Mouse (Mus musculus): ENCODE data around the gene Pax5. TPM values are rescaled to one million over a fixed set of nuclear protein-coding genes. Genes with fewer than 3 reads are reported as not detected.
A peak's percentile ranks its signal among the peaks of the same experiment; 100 is the strongest.

The Pax5 gene
- total RNA-seq, 2 experiments from 2014 or later, result 0.05 to 0.99 TPM

DNA sequence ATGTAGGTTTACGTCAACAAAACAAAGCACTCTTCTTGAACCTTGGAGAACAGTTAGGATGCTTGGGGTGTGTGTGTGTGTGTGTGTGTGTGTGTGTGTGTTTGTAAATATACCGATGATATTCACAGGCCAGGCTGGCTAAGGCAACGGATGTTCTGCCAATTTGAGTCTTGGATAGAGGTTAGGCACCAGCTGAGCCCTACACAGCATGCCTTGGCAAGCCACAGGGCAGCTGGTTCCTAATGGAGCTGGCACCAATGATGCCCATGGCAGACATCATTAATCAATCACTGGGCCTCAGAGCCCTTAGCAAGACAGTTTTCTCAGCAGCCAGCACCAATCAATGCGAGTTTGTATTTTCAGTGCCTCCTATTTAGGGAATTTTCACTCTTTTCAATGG, 173.5 kb downstream of the Pax5 start:
- peak in 1 of 2 experiments; percentile 8 for DNase-seq

- no peak for DNase-seq
Observed at GRCm38 (mm10) chr4:44535646-44536045, 174.6 kb downstream of the Pax5 start.

GRCm38 (mm10) chr4:44533286-44533685, 177.0 kb downstream of the Pax5 start:
- no peak for DNase-seq

GRCm38 (mm10) chr4:44532731-44533130, 177.6 kb downstream of the Pax5 start:
- DNase-seq, result no peak

DNA sequence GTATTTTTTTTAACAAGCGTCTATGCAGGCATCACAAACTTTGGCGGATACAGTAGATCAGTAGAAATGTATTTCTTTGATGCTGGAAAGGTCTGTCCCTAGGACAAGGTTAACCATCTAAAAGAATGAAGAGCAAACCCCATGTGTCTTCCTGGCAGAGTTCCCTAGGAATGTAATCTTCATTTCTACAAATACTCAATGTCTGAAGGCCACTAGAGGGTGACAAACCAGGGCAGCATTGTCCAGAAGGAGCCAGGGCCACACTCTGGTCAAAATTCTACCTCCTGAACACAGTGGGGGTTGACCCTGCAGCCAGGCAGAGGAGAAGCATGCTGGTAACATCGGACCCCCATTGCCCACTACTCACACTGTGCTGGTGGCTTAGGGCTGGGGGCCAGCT, 185.0 kb downstream of the Pax5 start:
- DNase-seq, result no peak

GRCm38 (mm10) chr4:44518923-44519322, 191.4 kb downstream of the Pax5 start:
- peak in 1 of 2 experiments; percentile 13 for DNase-seq

- no peak for DNase-seq
Observed at GRCm38 (mm10) chr4:44513981-44514380, 196.3 kb downstream of the Pax5 start.

GRCm38 (mm10) chr4:44511682-44512081, 198.6 kb downstream of the Pax5 start:
- no peak for DNase-seq

DNA sequence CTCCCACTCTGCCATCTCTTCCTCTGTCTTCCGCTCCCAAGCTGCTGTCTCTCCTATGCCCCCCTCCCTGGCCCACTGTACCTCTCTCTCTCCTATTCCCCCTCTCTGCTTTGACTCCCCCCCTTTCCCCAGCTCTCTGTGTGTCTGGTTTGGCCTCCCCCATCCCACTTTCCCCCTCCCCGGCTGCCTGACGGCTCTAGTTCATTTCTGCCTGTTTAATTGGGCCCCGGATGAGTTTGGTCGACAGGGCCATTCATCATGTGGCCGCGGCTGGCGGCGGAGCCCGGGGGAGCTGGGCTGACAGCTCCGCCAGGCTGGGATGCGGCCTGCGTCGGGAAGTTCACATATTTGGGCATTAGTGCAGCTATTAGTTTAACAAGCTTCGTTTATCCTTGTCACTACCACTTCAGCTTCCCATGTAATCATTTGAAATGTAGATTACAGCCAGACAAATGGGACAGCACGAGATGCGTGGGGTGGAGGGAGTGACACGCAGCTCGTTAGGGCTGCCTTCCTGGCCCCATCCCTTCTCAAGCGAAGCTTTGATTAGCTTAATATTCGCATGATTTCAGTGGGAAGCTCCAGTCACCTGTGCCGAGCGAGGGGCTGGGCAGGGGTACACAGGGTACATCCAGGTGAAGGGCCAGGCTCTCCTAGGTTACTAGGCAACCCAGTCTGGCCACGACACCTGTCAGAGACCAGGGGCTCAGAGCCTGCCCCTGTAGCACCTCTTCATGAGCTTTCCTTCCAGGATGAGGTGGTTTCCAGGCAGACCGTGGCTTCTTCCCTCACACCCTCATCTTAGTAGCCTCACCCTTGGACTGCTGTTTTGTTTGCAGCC, 201.7 kb downstream of the Pax5 start:
- DNase-seq, result no peak

DNA sequence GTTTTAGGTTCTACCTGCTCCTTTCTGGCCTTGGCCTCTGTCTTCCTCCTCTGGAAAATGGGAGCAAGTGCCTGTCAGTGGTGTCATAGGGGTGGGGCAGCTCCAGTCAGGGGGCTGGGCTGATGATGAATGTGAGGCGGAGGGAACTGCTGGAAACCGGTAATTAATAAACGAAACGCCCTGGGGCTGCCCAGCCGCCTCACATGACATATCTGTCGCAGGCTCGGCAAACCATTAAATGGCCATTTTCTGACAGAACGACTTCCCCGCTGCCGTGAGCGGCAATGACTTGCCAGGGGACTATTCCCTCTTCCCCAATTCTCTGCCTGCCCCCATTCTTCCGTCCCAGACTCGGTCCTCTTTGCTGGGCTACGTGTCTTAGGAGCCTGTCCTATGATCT, 202.4 kb downstream of the Pax5 start:
- no peak for DNase-seq

GRCm38 (mm10) chr4:44504998-44505397, 205.3 kb downstream of the Pax5 start:
- DNase-seq, result no peak

DNA sequence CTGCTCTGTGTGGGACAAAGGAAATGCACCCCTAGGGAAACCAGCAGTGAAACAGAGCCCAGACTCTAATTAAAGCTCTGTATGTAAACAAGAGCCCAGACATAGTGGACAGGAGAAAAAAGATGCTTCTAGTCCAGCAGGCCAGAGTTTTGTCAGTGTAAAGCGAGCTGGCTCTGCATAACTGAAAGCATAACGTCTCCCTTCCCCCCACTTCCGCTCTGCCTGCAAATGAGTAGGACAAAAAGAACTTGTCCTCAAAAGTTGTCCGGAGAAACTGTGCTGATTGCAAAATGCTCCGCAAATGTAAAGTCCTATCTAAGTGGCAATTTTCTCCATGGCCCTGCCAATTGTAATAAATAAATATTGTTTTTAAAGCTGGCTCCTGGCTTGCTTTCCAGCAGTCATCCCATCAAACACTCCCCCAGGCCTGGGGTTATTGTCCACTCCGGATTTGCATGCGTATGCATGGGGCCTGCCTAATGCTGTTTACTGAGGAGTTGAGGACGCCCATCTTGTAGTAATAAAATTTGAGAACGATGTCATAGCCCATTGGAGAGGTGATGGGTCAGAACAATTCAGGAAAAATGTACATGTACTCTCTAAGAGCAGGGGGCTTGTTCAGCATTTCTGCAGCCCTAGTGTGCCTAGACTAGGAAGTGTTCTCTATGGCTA, 208.0 kb downstream of the Pax5 start:
- DNase-seq, result no peak

GRCm38 (mm10) chr4:44498156-44498555, 212.1 kb downstream of the Pax5 start:
- DNase-seq, result no peak

GRCm38 (mm10) chr4:44495836-44496235, 214.5 kb downstream of the Pax5 start:
- no peak for DNase-seq

DNA sequence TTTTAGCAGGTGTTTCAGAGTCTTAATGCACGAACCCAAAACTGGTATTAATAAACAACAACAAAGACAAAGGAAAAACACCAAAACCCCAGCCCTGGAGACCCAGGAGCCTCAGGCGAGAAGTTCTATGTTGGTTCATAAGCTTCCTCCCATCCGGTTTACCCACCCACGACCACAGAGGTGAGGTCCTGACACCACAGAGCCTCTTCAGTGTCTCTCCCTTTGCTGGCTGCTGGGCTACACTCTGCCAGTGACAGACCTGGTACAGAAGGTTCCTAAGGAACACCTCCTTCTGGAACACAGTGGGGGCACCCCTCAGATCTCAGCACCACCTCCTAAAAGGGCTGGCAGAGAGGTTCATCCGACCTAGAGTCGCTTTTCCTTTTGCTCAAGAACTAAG, 216.5 kb downstream of the Pax5 start:
- DNase-seq, result no peak

DNA sequence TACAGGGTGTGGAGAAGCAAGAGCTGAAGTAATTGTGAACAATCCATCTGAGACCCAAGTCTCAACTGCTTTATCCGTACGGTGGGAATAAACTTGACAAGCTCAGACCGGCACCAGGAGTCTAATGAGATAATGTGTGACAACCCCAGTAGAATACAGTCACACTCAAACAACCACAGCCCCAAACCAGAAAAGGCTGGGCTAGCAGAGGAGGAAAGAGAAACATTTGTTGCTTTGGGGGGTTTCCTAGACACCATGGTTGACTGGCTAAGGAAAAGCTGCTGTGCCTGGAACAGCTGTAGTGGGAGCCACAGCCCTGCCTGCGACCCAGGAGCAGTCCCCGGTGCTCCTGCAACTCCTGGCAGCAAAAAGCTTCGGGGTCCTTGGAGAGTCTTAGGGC, 219.4 kb downstream of the Pax5 start:
- no peak for DNase-seq

DNA sequence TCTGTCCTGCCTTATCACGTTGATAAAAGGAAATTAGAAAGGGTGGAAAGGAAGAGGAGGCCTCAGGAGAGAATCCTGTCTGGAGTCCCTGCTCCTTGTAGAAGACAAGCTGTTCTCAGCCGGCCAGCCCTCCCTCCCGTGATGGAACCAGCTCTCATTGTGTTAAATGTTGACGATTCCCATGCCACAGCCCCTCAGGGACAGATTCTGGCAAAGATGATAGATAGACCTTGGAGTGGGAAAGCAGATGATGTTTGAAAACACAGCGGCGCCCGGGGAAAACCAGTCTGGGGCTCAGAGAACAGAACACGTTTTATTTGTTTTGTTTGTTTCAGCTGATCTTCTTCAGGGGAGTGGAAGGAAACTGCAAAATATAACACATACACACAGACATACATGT, 221.6 kb downstream of the Pax5 start:
- DNase-seq, result no peak

GRCm38 (mm10) chr4:44488219-44488618, 222.1 kb downstream of the Pax5 start:
- no peak for DNase-seq

DNA sequence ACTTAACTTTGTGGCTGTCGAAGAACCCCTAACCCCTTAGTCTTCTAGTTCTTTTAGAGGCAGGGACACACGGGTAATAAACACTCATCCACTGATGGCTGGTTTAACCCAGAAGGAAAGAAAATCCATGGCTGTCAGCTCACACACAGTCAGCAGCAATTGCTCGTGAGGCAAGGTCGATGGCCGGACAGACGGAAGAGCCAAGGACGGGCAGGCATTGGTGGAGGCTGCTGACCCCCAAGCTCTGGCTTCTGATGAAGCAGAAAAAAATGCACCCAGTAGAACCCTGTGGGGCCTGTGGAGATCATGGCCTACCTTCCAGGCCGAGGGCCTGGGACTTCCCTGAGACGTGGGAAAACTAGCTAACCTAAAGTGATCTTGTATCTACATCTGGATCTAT, 227.4 kb downstream of the Pax5 start:
- DNase-seq, result no peak

GRCm38 (mm10) chr4:44479755-44480154, 230.5 kb downstream of the Pax5 start:
- DNase-seq, result no peak

All from layer of hippocampus, postnatal 36 days (tissue).